Mouse (Mus musculus) spleen, adult 2 months (tissue): ENCODE data around the gene Cdc123.

Experiments
- CTCF ChIP-seq: fragments of 200-500 bp; IDR thresholded peaks from 2 replicates; pipeline ENCODE4 v1.5.1; 2011; ENCODE audit warnings: mild to moderate bottlenecking, inconsistent platforms; ENCODE audit not compliant: insufficient read depth, insufficient read length, insufficient replicate concordance; ENCODE audit errors: extremely low read depth
- POLR2A ChIP-seq: fragments of 200-500 bp; IDR thresholded peaks from 2 replicates; pipeline ENCODE4 v1.6.1; 2011; ENCODE audit warnings: low read depth, low read length, inconsistent platforms

- no peak for TF ChIP-seq CTCF
- TF ChIP-seq POLR2A: no peak
Observed at GRCm38 (mm10) chr2:5804440-5805045, 40.4 kb downstream of the Cdc123 start.
